Mouse (Mus musculus): ENCODE data around the gene Gpkow. TPM values are rescaled to one million over a fixed set of nuclear protein-coding genes. Genes with fewer than 3 reads are reported as not detected.

Gene Gpkow
- total RNA-seq, 2 experiments from 2014 or later, result 49.7 to 66.9 TPM

- no peak for DNase-seq
These were observed 48.5 kb downstream of the Gpkow start for GRCm38 (mm10) chrX:7745429-7745828.

- peak; percentile 76 to 79 for DNase-seq
These were observed 53.6 kb downstream of the Gpkow start, which contains the start of gene Ccdc120 for GRCm38 (mm10) chrX:7750432-7751116. Gene Ccdc120, minus strand, starts transcription at chrX:7750905.

- DNase-seq, result peak in 1 of 2 experiments; percentile 44
These were observed 56.7 kb downstream of the Gpkow start for GRCm38 (mm10) chrX:7753627-7754026.

Other genes starting within 250 kb of the Gpkow start
- not detected for gene Foxp3, start 123.5 kb upstream of the Gpkow start, total RNA-seq (2021)
- gene Ppp1r3f, start 122.8 kb upstream of the Gpkow start, total RNA-seq (2021), result 1 to 10 TPM; 3.8 to 4.5 TPM
- 10 to 100 TPM; 19.0 to 28.3 TPM for gene Ccdc22, start 91.6 kb upstream of the Gpkow start, total RNA-seq (2021)
- gene Cacna1f, start 90.0 kb upstream of the Gpkow start, total RNA-seq (2021), result under 1 TPM in 1 of 2 experiments, not detected in 1; 0.13 TPM
- 10 to 100 TPM; 32.8 to 48.6 TPM for gene Syp, start 58.7 kb upstream of the Gpkow start, total RNA-seq (2021)
- gene Prickle3, start 39.9 kb upstream of the Gpkow start, total RNA-seq (2021), result 10 to 100 TPM in 1 of 2 experiments, 1 to 10 TPM in 1; 7.7 to 11.9 TPM
- 10 to 100 TPM; 73.8 to 80.2 TPM for gene Plp2, start 25.7 kb upstream of the Gpkow start, total RNA-seq (2021)
- gene Magix, start 15.9 kb upstream of the Gpkow start, total RNA-seq (2021), result under 1 TPM; 0.66 to 0.89 TPM
- 10 to 100 TPM; 48.7 to 67.5 TPM for gene Wdr45, start 17.2 kb downstream of the Gpkow start, total RNA-seq (2021)
- gene Gm45208, start 25.1 kb downstream of the Gpkow start, total RNA-seq (2021), result under 1 TPM in 1 of 2 experiments, not detected in 1; 0.43 TPM
- gene Praf2, start 31.3 kb downstream of the Gpkow start, total RNA-seq (2021), result 10 to 100 TPM; 11.5 to 16.3 TPM
- gene Ccdc120, start 53.8 kb downstream of the Gpkow start, total RNA-seq (2021), result 1 to 10 TPM; 2.2 to 4.0 TPM
- 10 to 100 TPM; 44.5 to 48.7 TPM for gene Tfe3, start 65.4 kb downstream of the Gpkow start, total RNA-seq (2021)
- 10 to 100 TPM; 41.0 to 50.8 TPM for gene Gripap1, start 92.6 kb downstream of the Gpkow start, total RNA-seq (2021)
- gene Kcnd1, start 125.2 kb downstream of the Gpkow start, total RNA-seq (2021), result under 1 TPM; 0.49 to 0.89 TPM
- 10 to 100 TPM; 59.0 to 63.3 TPM for gene Otud5, start 144.2 kb downstream of the Gpkow start, total RNA-seq (2021)
- gene Pim2, start 181.1 kb downstream of the Gpkow start, total RNA-seq (2021), result 1 to 10 TPM; 8.5 to 9.0 TPM
- 10 to 100 TPM; 38.6 to 43.9 TPM for gene Slc35a2, start 186.9 kb downstream of the Gpkow start, total RNA-seq (2021)
- 100 to 1,000 TPM; 120 to 121 TPM for gene Pqbp1, start 202.1 kb downstream of the Gpkow start, total RNA-seq (2021)
- 100 to 1,000 TPM; 113 to 126 TPM for gene Timm17b, start 202.2 kb downstream of the Gpkow start, total RNA-seq (2021)
- not detected for gene Gm10491, start 210.7 kb downstream of the Gpkow start, total RNA-seq (2021)
- gene Gm10490, start 212.4 kb downstream of the Gpkow start, total RNA-seq (2021), result not detected
- gene Pcsk1n, start 222.7 kb downstream of the Gpkow start, total RNA-seq (2021), result 10 to 100 TPM; 28.0 to 39.7 TPM
- gene Eras, start 231.5 kb downstream of the Gpkow start, total RNA-seq (2021), result not detected